Mouse (Mus musculus): ENCODE measurements at regions not wholly inside any gene's neighbourhood (a gene's known extent, or its start where the extent isn't known, plus 50 kb on each side); places are given as distances from the start of the nearest gene placed in this dataset.

DNA sequence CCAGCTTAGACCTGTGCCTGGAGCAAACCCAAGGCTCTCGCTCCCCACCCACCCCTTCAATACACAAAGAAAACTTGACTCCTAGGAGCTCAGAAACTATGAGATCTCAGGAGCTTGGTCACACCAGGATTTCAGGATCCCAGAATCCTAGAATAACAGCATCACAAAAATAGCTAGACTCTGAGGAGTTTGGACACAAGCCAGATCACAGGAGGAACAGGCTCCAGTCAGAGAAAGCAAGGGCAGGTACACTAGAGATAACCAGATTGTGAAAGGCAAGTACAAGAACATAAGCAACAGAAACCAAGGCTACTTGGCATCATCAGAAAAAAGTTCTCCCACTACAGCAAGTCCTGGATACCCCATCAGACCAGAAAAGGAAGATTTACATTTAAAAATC lies 221.5 kb downstream of the Epha7 start:
- no peak for DNase-seq (ENCODE audit: low spot score)

DNA sequence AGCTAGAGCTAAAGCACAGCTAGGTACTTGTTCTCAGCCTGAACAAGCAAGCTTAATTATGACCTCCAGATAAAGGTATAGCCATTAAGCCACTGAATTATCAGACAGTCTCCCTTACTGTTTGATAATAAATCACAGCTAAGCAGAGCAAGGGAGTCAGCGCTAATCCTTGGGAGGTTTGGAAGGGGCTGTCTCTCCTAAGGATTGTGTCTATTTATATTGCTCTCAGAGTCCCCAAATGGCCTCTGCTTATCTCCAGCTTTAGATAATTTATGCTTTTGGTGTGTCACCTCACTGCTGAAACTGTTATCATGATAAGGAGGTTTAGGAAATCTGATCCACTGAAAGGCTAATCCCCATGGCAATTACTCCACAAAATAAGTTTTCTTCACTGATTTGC lies 227.1 kb downstream of the Epha7 start:
- DNase-seq (ENCODE audit: low spot score) = no peak

DNA sequence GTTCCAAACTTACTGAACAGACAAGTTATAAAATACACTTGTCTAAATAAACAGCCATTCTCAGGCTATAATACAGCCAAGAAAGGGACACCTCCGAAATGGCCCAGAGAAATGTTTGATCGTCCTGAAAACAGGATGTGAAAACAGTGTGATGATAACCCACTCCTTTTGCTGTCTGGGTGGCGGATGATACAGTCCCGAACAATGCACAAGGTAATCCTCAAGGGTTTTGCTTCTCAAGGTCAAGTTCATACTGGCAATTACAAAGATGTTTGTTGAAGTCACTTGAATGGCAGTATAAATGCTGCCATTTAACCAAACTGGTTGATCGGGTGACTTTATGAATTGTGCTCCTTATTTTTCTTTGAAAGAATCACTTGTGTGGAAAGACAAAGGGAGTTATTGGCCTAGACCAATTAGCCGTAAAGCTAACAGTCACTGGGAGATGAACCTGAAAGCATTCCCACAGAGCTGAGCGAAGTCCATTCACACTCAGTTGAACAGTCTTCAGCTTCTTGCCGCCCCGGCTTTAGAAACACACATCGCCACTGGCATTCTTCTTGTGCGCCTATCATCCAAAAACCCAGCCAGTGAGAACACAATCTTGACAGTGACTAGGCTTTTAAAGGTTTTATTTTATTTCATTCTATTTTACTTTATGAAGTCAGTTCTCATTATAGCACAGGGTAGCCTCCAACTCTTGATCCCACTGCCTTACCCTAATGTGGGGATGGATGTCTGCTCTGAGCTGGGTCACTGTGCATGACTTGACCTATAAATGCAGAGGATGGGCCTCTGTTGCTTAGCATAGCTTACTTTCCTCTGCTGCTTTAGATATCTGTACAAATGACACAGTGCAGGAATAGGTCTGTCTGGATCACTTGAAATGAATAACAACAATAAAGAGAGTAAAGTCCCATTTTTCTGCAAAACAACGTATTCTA lies 256.0 kb downstream of the Epha7 start:
- DNase-seq (ENCODE audit: low spot score) = no peak

DNA sequence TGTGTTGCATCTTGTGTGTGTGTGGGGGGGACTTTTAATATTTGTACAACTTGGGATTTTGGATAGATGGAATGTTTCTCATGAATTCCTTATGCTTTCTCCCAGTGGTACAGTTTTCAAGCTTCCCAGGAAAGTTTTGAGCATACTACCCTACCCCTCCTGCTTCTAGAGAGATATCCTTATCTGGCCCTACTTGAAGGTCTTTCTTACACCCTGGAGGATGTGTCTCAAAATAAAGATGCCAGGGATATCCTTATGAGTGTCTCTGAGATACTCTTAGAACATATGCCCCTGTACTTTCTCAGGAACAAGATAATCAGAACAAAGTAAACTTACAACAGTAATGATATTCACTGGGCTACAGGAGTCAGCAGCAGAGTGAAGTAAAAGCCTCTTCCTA lies 261.3 kb downstream of the Epha7 start:
- DNase-seq (ENCODE audit: low spot score) = no peak

DNA sequence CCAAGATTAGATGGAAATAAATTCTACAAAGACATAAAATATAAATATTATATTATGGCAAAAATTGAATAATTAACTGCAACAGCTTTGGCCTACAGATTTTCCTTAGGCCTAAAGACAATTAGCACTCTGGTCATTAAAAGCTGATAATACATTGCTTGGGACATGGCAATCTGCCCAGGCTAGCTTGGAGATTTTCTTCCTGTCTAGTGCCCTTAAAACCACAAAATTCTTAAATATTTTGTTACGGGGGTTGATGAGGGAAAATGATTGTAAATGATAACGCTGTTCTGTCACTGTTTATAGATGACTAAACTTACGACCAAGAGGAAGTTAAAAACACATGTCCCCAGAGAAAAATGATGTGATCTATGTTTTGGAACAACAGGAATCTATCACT lies 261.9 kb downstream of the Epha7 start:
- DNase-seq (ENCODE audit: low spot score) = no peak

DNA sequence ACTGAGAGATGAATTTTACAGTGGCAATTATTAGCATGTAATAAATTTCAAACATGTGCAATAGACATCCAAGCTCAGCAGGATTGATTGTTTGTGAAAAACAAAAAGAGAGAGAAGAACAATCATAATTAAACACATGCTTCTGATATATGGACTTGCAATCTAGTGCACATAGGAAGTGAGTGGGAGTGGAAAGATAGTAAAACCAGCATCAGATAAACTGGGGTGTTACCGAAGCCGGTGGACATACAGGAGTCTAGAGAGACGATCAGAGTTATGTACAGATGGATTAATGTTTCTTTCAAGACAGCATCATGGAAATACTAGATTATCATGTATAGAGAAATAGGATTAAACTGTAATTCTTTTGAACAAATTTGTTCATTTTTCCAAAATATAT lies 263.8 kb downstream of the Epha7 start:
- no peak for DNase-seq (ENCODE audit: low spot score)

GRCm38 (mm10) chr4:29078391-29078790 lies 265.5 kb downstream of the Epha7 start:
- DNase-seq (ENCODE audit: low spot score) = no peak

GRCm38 (mm10) chr4:29083545-29084290 lies 270.8 kb downstream of the Epha7 start:
- DNase-seq (ENCODE audit: low spot score) = no peak

- no peak for DNase-seq (ENCODE audit: low spot score)
Observed at GRCm38 (mm10) chr4:29090949-29091348, 278.0 kb downstream of the Epha7 start.

GRCm38 (mm10) chr4:29091495-29092211 lies 278.7 kb downstream of the Epha7 start:
- no peak for DNase-seq (ENCODE audit: low spot score)

DNA sequence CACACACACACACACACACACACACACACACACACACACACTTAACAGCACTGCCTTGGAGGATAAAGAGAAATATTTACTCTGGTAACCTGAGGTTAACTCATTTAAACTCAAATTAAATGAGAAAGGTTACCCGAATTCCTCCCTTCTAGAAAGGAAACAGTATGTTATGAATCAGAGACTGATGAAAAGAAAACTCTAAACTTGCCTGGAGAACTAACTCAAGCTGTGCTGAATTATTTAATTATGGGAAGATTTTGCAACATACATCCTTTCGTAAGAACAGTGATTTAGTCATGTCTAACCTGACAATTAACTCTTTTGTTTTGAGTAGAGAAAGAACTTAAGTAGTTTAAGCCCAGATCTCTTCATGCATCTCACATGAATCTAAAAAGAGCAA lies 289.4 kb downstream of the Epha7 start:
- DNase-seq (ENCODE audit: low spot score) = no peak

GRCm38 (mm10) chr4:29103414-29103813 lies 290.5 kb downstream of the Epha7 start:
- DNase-seq (ENCODE audit: low spot score) = no peak

- DNase-seq (ENCODE audit: low spot score) = no peak
Observed at GRCm38 (mm10) chr4:29112552-29112951, 299.6 kb downstream of the Epha7 start.

DNA sequence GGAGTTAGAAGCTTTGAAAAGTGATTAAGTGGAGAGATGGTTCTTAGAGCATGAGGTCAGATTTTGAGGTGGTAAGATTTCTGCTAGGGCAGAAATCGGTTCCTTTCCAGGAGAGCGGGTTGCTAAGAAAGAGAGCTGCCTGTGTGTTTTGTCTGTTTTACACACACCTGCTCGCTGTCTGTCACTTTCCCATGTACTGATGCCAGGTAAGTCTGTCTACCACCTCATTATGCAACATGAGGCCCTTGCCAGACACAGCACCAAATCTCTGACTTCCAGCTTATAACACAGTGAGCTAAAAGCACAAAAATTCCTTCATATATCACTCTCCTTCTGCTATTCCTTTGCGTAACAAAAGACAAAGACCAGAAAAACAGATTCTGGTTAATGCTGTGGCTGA lies 304.1 kb downstream of the Epha7 start:
- DNase-seq (ENCODE audit: low spot score) = no peak

- DNase-seq (ENCODE audit: low spot score) = no peak
Observed at GRCm38 (mm10) chr4:29117926-29118325, 305.0 kb downstream of the Epha7 start.

DNA sequence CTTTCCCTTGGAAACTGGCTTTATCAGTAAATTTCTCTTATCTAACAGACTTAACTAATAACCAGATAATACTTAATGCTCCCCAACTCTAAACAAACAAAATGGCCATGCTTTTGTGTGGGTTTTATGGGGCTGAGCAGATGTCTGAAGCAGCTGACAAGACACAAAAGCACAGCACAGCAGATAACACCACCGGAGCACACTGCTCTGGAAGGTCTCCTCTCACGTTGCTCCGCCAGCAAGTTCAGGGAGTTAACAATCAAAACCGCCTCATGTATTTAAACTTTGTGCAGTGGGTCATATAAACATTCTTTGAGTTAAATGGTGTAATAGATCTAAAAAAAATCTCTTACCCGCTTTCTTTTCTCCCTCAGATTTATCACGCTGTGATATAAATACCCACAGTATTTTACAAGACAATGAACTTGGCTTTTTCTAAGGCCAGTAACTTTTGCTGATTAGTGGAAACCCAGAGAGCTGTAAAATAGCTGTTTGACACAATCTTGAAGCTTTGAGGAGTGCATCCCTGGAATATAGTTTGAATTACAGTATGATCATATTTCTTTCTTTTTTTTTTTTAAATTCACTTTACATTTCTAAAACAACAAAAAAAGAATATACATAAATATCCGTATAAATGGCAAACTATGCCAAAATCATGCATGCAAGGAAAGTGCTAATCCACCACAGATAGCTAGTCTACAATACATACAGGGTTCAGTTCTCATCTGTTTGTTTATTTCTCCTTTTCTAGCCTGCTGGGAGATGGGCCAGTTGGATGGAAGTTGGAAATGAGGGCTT lies 305.9 kb downstream of the Epha7 start:
- DNase-seq (ENCODE audit: low spot score) = no peak

- no peak for DNase-seq (ENCODE audit: low spot score)
Observed at GRCm38 (mm10) chr4:29119480-29120153, 306.7 kb downstream of the Epha7 start.

DNA sequence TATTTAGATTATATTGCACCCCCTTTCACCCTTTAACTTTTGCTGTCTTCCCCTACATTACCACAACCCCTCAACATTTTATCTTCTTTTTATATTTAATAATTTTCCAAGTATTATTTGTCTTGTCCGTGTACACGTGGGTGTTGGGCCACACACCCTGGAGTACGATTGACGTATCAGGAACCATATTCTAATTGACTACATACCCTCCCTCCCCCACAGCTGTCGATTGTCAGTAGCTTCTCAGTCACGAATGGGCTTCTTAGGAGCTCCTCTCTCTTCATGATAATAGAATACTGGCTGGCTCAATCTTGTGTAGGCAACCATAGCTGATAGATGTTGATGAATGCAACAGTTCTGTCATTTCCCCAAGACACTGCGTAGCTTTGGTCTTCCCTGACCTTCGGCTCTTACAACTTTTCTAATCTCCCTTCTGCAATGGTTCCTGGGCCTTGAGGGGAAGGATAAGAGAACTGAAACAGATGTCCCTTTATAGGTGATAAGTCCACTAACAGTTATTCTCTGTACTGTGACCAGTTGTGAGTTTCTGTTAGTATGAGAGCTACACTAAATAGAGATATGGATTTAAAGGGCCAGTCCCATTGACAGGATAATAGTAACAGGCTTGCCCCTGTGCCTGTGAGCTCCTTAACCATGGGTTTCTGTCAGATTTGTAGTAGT lies 310.9 kb downstream of the Epha7 start:
- peak; percentile 70 for DNase-seq (ENCODE audit: low spot score)

- DNase-seq (ENCODE audit: low spot score) = no peak
Observed at GRCm38 (mm10) chr4:29130485-29130884, 317.6 kb downstream of the Epha7 start.

All from c-Kit-positive CD71-positive TER-119-positive erythroid progenitor cells, embryonic 14.5 days (primary cell).